Mouse (Mus musculus) liver, postnatal 0 days (tissue): ENCODE results near the gene Sema6b.

Source experiments
- CTCF ChIP-seq: sonication (generic); IDR thresholded peaks from 2 replicates; pipeline ENCODE4 v1.5.1; 2016; ENCODE audit warnings: antibody characterized with exemption, low read depth
- EP300 ChIP-seq: IDR thresholded peaks from 2 replicates; pipeline ENCODE4 v1.6.1; 2016; ENCODE audit warnings: antibody characterized with exemption, low read depth, mild to moderate bottlenecking

DNA sequence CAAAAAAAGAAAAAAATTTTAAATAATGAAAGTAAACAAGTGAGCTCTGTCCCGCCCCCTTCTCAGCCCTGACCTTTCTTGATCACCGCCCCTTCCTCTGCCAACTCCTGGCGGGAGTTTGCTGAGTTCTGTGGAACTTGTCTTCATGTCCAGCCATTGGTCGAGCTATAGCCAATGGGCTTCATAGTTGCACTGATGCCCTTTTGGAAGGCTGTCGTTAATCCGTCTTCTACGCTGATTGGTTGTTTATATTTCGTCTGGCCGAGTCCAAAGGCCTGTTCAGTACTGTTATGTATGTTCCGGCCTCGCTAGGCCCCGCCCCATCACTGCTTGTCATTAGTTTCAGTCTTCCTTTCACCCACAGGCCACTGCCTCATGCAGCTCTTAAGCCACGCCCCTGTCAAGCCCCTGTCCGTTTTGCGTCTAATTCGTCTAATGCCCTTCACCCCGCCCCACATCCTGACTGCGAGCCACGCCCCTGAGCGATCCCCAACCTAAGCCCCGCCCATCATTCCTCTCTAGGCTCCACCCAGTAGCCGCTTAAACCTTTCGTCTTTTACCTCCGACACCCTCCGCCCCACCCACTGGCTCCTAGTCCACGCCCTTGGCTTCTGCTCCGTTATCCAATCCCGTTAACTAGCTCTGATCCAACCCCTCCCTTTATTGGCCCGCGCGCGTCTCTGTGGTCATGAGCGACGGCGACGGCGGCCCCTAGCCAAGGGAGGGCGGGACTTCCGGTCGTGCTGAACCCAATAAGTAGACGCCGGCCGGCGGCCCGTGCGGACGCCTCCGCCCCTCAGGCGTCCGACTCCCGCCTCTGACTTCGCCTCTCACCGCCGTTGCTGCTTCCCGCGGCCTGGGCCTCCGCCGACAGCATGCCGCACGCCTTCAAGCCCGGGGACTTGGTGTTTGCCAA lies 61.0 kb downstream of the Sema6b start, which contains the start of gene Hdgfl2:
- TF ChIP-seq CTCF (no peak), EP300 (peak; percentile 64; the same call in 1 of the 2 replicates)
